ENCODE assay signal across 20 mouse cellular contexts in the genomic region with DNA sequence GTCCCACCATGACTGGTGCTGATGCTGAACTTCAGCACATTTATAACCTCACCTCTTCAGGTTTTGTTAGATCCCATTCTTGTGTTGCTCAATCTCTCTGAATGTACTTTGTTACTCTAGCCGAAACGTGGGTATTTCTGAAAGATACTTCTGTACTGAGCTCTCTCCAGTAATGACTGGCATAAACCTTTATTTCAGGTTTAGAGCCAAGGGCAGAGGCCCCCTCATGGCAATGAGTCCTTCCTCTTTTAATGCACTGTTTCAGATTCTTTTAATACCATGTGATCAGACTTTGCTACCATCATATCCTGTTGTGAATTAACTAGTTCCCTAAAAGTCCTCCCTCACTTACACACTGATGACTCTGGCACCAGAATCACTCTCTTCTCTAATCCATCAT. TPM values are rescaled to one million over a fixed set of nuclear protein-coding genes. Genes with fewer than 3 reads are reported as not detected.
DNase-seq lines count a peak whose midpoint lies in the region; ATAC-seq and TF ChIP-seq lines count a peak whose summit lies in the region.
"Had no signal": no experiment of that assay in that cellular context is flagged by ENCODE, and none has a peak within 500 bp of the region (broad histone marks: within the 10 kb centered on the region; RNA-seq: fewer than 3 reads in every experiment).

No protein-coding gene starts in this region.

- H3K4me3 ChIP-seq in thymus, adult 2 months (ENCODE audit: control insufficient read depth, insufficient read depth, low read length) = no peak overlapping the region
- H3K4me3 ChIP-seq: embryonic facial prominence, embryonic 12.5 days; erythroblast, embryonic 14.5 days; limb, embryonic 10.5 days; liver, embryonic 13.5 days; neural tube, embryonic 12.5 days had no signal

- WGBS in thymus, adult 2 months = 90% methylated on average over 2 of the region's 2 CpGs

- no peak for TF ChIP-seq POLR2A in thymus, adult 2 months (IDR thresholded peaks at IDR 0.05; ENCODE audit: control insufficient read depth, extremely low read depth, insufficient read depth, low read length, poor library complexity)

- no peak overlapping the region for H3K27ac ChIP-seq in thymus, adult 2 months (ENCODE audit: control insufficient read depth, insufficient read depth, low read length)
- H3K27ac ChIP-seq: embryonic facial prominence, embryonic 12.5 days; hindbrain, embryonic 14.5 days; limb, embryonic 10.5 days; liver, embryonic 13.5 days; neural tube, embryonic 12.5 days had no signal

- peak; percentile 1 to 19 for DNase-seq in spleen, postnatal 36 days (ENCODE audit: low spot score in 2 of 2)
- no peak for DNase-seq in spleen, postnatal 14 days (ENCODE audit: low spot score in 2 of 2)
- DNase-seq in T-cell, adult 2 months (ENCODE audit: low spot score) = peak; percentile 1
- DNase-seq in thymus, adult 18-20 months = no peak
- no peak for DNase-seq in thymus, adult 2 months
- DNase-seq: cerebellum, adult 9-10 months; gastrocnemius, postnatal 36 days; heart, postnatal 10 days; kidney, adult 9 months; kidney, postnatal 36 days; layer of hippocampus, adult 9-11 months; liver, embryonic 13.5 days had no signal

- H3K27me3 ChIP-seq in thymus, adult 2 months (ENCODE audit: control insufficient read depth, insufficient read depth, low read length) = no peaks in the 10 kb centered on the region
- H3K27me3 ChIP-seq: embryonic facial prominence, embryonic 12.5 days; liver, embryonic 13.5 days; neural tube, embryonic 12.5 days had no signal

- no peaks in the 10 kb centered on the region for H3K4me1 ChIP-seq in thymus, adult 2 months (replicated peaks; ENCODE audit: control insufficient read depth, insufficient read depth, low read length)
- H3K4me1 ChIP-seq: embryonic facial prominence, embryonic 12.5 days; limb, embryonic 10.5 days; liver, embryonic 13.5 days; neural tube, embryonic 12.5 days had no signal

- peaks cover 18% of the 10 kb centered on the region for H3K36me3 ChIP-seq in thymus, adult 2 months (ENCODE audit: control insufficient read depth, insufficient read depth, low read length)

- ATAC-seq in megakaryocyte progenitor cell, adult 5-6 weeks (replicated peaks; ENCODE audit: poor library complexity) = peak; percentile 95
- no peak for ATAC-seq in cerebellum, adult (ENCODE audit: insufficient number of reproducible peaks, low FRiP score, low TSS enrichment)
- ATAC-seq: forebrain, embryonic 14.5 days had no signal

- TF ChIP-seq CTCF in thymus, adult 2 months (IDR thresholded peaks at IDR 0.05; ENCODE audit: borderline replicate concordance, control insufficient read depth, extremely low read depth, insufficient read depth, low read length, poor library complexity) = no peak

RNA-seq across cellular contexts. Expression of a gene that starts 27.2 kb away (rescaled TPM):
- 44.1 and 52.2 TPM in 2 replicates for total RNA-seq in megakaryocyte progenitor cell, adult 5-6 weeks (2015)
- 34.3 and 59.8 TPM in 2 replicates for total RNA-seq in megakaryocyte progenitor cell, adult 5-6 weeks (2017)
- 13.4 and 17.6 TPM in 2 replicates for polyA plus RNA-seq in thymus, adult 2 months (2012; rRNA removed)

Comparison
In these comparisons a context has a peak if more than half of its experiments do, and no peak if none do; other contexts are left out.
1. DNase-seq: peak in spleen, postnatal 36 days (2 of 2) and T-cell, adult 2 months (single experiment); none in spleen, postnatal 14 days (0 of 2), thymus, adult 18-20 months (0 of 2) and thymus, adult 2 months (single experiment).